Mouse (Mus musculus) layer of hippocampus, adult 2 months (tissue): ENCODE data around the gene Cmpk2. TPM values are rescaled to one million over a fixed set of nuclear protein-coding genes. Genes with fewer than 3 reads are reported as not detected.
"Not testable (repeated sequence)": the region's sequence is repeated elsewhere in the genome, so short reads cannot be mapped to it uniquely, and the experiment has no call there.

Experiments
- DNase-seq, 2 experiments: peaks; one replicate each; pipeline ENCODE4 v3.0.0; 2022; ENCODE audit warnings: low spot score in 2 of 2
- H3K27ac ChIP-seq: fragments of 200-600 bp; 2 replicates; pipeline ENCODE4 v1.8.1; 2022
- H3K4me3 ChIP-seq: fragments of 200-600 bp; 2 replicates; pipeline ENCODE4 v1.8.1; 2022; ENCODE audit warnings: mild to moderate bottlenecking
- CTCF ChIP-seq: fragments of 200-600 bp; conservative IDR thresholded peaks from 2 replicates; pipeline ENCODE4 v1.8.1; 2022; ENCODE audit warnings: antibody characterized with exemption, mild to moderate bottlenecking, moderate library complexity
- total RNA-seq, 2 experiments: library from RNA; stranded (reverse); gene quantifications; 2 replicates each; pipeline ENCODE4 v1.2.3; 2021

Cmpk2 gene
- total RNA-seq, 2 experiments from 2014 or later = 15.8 to 17.6 TPM

GRCm38 (mm10) chr12:26456028-26456698, 12.8 kb upstream of the Cmpk2 start, which contains the start of gene Rsad2:
Rsad2 (minus strand) TSS chr12:26456452.
- peak in 1 of 2 experiments; percentile 10 for DNase-seq
- no peak for TF ChIP-seq CTCF
- Histone ChIP-seq H3K27ac (peak within 1 kb of the TSS; percentile 11; the same call in 1 of the 2 replicates), H3K4me3 (peak within 1 kb of the TSS; percentile 21)

- H3K27ac ChIP-seq = no peak overlapping the region
- H3K4me3 ChIP-seq = no peak overlapping the region
- no peak for DNase-seq
- TF ChIP-seq CTCF = no peak
Observed at GRCm38 (mm10) chr12:26460091-26460490, 8.9 kb upstream of the Cmpk2 start.

DNA sequence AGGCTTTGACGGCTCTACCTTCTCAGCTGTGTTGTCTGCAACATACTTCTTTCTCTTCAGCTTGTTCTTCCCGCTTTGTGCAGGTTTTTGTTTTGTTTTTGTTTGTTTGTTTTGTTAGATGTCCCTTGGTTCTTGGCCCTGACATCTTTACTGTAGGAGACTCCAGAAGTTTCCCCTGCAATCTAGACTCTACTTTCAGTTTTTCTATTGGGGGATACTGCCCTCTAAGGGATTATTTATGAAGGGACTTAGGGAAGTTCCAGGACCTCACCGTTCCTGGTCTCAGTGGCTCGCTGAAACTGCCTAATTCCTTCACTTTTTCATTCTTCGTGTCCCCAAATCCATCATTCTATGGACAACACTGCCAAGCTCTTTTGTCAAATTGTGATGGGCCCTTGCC, 3.4 kb upstream of the Cmpk2 start:
- peak; percentile 59 for TF ChIP-seq CTCF
- H3K4me3 ChIP-seq = no peak overlapping the region
- no peak overlapping the region for H3K27ac ChIP-seq
- DNase-seq = no peak

DNA sequence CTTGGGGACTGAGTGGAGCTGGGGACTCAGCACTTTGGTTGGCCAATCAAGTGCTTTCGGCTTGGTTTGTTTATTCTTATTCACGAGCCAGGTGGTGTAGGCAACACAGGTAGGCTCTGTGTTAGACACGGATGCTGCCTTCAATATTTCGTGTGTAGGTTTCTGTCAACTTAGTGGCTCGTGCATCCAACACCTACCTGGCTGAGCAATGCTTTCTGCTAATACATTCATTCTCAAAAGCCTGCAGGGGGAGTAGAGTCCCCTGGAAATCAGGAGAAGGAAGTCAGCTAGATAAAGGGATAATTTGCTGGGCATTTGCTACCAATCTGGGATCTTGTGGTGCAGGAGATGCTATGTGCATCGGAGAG, 1.0 kb downstream of the Cmpk2 start:
- peak overlapping the region; percentile 96 for H3K27ac ChIP-seq
- TF ChIP-seq CTCF = peak; percentile 60
- DNase-seq = no peak
- H3K4me3 ChIP-seq = peak overlapping the region; percentile 83

DNA sequence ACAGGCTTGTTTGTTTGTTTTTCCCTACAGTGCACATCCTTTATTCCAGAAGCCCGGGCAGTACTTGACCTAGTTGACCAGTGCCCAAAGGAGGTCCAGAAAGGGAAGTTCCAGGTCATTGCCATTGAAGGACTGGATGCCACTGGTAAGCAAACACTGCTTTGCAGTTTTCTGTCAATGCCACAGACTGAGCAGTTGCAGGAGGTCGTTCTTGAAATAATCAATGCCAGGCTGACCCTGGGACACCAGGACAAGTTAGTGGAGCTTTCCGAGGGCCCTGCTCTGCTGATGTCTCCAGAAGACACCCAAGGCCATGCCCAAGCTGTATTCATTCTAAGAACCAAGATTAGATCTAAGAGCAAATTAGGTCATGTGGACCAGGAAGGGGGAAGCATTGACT, 2.4 kb downstream of the Cmpk2 start:
- no peak overlapping the region for H3K27ac ChIP-seq
- TF ChIP-seq CTCF = no peak
- no peak for DNase-seq
- H3K4me3 ChIP-seq = no peak overlapping the region

DNA sequence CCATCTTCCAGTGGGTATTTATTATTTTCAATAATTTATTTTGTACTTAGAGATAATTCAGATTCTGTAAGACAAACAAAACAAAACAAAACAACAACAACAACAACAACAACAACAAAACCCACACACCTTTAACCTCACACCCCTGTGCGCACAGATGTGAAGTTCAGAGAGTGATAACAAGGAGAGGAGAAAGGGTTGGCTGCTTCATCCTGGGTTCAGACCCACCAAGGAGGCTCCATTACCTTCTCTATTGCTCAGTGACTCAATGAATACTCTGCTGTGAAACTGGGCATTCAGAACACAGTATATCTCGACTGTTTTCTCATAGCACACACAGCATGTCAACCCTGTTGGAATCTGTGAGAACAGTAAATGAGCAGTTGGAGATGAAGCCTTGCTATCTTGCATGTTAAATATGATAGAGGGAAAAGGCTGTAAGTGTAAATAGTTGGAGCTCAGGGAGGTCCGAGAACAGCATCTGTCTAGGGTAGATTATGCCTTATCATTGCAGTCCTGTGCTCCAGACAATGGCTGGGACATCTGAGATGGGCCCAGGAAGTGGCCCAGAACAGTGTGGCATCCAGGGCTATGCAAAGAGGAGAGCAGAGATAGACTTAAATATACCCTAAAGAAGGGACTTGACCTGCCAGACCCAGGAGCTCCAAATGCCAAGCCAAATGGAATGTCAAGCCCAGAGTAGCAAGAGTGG, 3.9 kb downstream of the Cmpk2 start:
- no peak for TF ChIP-seq CTCF
- H3K27ac ChIP-seq = no peak overlapping the region
- DNase-seq = no peak
- no peak overlapping the region for H3K4me3 ChIP-seq

DNA sequence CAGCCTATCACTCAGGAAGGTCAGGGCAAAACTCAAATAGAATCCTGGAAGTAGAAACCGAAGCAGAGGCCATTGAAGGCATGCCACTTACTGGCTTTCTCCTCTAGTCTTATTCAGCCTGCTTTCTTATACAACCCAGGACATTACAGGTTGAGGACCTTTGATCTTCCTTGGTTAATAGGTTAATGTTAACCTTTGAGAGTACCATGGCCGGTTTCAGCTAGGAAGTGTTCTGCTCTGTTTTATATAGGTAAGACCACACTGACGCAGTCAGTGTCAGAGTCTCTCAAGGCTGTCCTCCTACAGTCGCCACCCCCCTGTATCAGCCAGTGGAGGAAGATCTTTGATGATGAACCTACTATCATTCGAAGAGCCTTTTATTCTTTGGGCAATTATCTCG, 4.7 kb downstream of the Cmpk2 start:
- DNase-seq = no peak
- H3K27ac ChIP-seq = no peak overlapping the region
- no peak for TF ChIP-seq CTCF
- H3K4me3 ChIP-seq = no peak overlapping the region

- no peak overlapping the region for H3K4me3 ChIP-seq
- DNase-seq = no peak
- no peak overlapping the region for H3K27ac ChIP-seq
- TF ChIP-seq CTCF = no peak
Observed at GRCm38 (mm10) chr12:26477198-26477597, 8.2 kb downstream of the Cmpk2 start.

DNA sequence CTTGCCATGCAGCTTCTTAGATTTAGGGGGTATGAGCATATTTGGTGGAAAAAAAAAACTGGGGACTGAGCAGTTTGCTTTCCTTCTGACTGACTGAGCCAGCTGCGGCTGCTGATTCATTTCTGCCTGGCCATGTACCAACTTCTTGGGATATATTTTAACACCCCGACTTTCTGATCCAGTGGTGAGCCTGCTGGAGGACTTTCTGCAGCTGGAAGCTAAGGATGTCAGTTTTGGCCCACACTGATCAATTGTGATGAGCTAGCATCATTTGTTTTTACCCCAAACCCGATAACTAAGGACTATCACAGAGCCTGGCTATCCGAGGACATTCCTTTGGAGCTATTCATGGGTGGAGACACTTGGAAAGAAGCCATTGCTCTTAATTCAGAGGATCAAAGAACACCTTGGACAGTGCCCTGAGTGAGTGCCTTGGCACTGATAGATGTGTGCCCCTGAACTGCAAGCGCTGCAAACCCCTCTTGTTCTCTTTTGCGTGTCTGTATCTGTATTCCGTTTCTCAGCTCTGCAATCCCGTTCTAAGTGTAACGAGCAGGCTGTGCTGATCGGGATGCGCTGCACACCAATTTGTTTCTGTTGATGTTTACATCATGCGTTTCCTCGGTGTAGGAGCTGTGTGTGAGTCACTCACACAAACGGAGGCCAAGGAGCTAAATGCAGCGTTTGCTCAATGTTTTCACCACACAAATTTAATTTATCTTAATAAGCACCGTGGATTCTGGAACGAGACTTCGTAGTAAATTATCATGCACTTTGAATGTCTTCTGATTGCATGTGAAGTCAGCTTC, 9.4 kb downstream of the Cmpk2 start:
- TF ChIP-seq CTCF = no peak
- no peak overlapping the region for H3K27ac ChIP-seq
- no peak overlapping the region for H3K4me3 ChIP-seq
- DNase-seq = no peak

GRCm38 (mm10) chr12:26485738-26486580, 17.0 kb downstream of the Cmpk2 start:
- H3K4me3 ChIP-seq, DNase-seq: not testable (repeated sequence)

GRCm38 (mm10) chr12:26487874-26488616, 19.0 kb downstream of the Cmpk2 start:
- Histone ChIP-seq H3K27ac (no peak overlapping the region), H3K4me3 (no peak overlapping the region)
- TF ChIP-seq CTCF = peak; percentile 87
- DNase-seq = peak; percentile 42 to 63

More at GRCm38 (mm10) chr12:26485738-26486580, 17.0 kb downstream of the Cmpk2 start:
- not testable (repeated sequence) for H3K27ac ChIP-seq
